Mouse (Mus musculus): ENCODE data around the gene Hhipl1.
A peak's percentile ranks its signal among the peaks of the same experiment; 100 is the strongest.

GRCm38 (mm10) chr12:108338572-108339190 lies 32.6 kb downstream of the Hhipl1 start:
- TF ChIP-seq CTCF (IDR thresholded peaks at IDR 0.05; ENCODE audit: low read depth) (peak; percentile 88), EP300 (optimal IDR thresholded peaks at IDR 0.05) (no peak)
